Mouse (Mus musculus) liver, adult (tissue): ENCODE results near the gene Kif21a.

ENCODE experiments used
- GATA4 ChIP-seq: IDR thresholded peaks from 2 replicates; pipeline ENCODE4 v1.6.1; 2014; ENCODE audit warnings: mild to moderate bottlenecking, low read length; ENCODE audit not compliant: insufficient replicate concordance

Kif21a gene

DNA sequence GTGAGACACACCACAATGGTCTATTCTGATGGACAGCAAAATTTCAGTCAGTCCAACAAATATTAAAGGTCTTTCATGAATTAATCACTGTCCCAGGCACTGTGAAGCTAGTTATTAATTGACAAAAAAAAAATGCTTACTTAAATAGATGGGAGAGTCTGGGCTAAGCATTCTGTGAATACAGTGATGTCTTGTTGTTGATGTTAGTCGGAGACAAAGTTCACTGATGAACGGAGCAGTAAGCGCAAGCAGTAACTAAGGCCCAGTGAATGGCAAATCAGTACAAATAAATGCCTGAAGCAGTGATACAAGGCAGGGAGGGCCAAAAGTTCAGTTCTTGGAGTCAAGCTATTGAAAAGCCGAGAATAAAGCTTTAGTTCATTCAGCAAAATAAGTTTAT lies 15.7 kb downstream of the Kif21a start:
- no peak for TF ChIP-seq GATA4

DNA sequence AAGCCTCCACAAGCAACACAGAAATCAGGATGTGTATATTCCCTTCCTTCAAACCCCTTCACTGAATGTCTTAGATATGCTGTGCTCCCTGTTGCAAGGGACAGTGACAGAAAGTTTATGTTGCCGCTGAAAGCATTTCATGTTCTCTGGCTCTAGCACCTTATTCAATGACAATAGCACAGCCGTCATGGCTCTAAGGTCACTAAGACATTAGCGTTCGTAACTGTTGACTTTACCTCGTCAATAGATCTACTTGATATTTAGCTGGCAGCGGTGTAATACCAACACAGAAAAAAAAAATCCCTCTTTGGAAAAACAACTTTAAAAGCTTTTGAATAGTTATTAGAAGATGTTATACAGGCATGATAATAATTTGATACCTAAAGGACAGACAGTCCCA lies 16.2 kb downstream of the Kif21a start:
- TF ChIP-seq GATA4 = no peak

DNA sequence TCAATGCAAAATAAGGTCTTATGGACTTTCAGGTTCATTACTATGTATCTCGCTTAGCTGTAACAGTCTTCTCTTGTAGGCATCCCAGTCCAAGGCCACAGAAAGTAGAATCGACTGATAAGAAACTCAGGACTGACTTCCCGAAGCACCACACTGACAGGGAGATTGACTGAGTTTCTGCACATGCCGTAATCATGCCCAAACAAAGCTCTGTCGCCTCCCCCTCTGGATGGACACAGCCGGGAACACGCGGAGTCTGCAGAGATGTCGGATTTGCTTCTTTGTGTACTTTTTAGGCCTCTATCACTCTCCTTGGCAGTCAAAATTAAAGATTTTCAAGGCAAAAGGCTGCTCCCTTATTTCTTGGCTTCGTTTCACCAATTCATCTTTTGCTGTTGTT lies 20.8 kb downstream of the Kif21a start:
- no peak for TF ChIP-seq GATA4

- TF ChIP-seq GATA4 = no peak
These were observed 21.3 kb downstream of the Kif21a start for GRCm38 (mm10) chr15:91028494-91028893.

- no peak for TF ChIP-seq GATA4
These were observed 27.5 kb downstream of the Kif21a start for GRCm38 (mm10) chr15:91022276-91022675.

- TF ChIP-seq GATA4 = no peak
These were observed 30.9 kb downstream of the Kif21a start for GRCm38 (mm10) chr15:91018861-91019187.

DNA sequence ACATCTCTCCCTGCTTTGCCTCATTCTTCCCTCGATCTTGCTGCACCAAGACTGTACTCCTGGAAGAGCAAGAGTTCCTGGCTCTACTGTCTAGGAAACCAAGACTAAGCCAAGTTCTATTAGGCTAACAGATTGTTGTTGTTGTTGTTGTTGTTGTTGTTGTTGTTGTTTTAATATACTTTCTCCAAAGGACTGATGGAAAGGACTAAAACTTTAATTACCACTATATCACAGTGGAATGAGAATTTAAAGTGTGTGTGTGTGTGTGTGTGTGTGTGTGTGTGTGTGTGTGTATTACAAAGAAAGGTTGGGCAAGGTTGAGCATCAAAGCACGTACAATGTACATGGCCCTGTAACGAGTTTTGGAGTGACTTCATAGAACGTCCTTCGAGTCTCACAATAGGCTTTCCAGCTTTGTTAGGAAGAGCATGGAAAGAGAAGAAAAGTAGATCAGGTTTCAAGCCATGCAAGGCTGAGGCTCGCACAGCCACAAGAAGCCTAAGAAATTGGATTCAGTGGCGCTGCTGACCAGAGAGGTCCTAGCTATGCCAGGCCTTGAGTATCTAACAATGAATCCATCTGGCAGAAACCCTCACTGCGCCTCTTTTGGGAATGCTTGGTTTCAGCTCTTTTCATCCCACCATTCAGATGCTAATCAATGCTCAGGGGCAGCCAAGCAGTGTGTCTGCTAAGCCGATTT lies 31.4 kb downstream of the Kif21a start:
- no peak for TF ChIP-seq GATA4

DNA sequence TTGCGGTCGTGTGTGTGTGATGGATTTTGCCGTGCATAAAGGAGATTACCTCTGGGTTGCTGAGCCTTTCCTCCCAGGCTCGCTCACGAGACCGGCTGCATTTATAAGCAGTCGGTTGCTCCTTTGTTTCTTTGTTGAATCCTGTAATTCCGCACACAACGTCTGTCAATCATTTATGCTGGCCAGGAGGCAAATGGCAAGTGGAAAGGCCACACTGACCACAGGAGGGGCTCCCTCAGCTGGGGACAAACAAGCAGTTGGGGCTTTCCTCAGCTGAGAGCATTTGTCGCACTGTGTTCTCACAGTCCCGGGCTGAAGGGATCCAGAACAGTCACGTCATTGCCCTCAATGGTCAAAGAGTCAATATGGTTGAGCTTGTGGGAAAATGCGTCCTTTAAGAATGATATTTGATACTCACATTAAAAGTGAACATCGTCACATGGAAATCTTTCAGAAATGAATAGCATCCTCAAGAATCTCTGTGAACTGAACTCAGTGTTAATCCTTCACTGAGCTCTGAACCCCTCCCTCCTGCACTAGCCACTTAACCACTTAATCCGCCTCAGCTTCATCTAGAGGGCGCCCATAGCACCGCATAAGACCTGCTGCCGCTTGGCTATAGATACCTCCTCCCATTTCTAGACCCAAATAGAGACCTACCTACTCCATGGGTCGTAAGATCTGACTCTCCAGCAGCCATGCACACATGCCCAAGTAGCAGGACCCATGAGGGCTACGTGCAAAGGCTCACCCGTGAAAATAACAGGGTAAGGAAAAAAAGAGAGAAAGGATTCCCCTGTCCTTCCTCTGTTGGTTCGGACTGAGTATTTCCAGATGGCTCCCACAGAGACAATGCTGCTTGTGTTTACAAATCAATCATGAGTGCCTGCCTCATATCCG lies 32.2 kb downstream of the Kif21a start:
- TF ChIP-seq GATA4 = no peak

DNA sequence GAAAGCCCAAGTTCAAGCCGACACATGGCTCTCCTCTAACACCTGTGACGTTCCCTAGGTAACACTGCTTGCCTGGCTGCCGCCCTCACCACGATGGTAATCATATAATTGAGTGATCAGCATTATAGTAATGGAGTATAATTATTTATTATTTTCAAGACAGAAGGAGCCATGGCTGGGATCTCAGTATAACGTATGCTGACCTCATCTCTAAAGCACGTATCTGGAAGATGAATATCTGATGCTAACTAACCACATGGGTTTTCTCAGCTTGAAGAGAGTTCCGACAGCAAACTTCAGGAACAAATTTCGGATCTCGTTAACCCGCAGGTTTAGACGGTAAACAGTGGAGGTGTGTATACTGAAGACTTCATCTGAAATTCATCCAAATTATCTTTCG lies 33.4 kb downstream of the Kif21a start:
- no peak for TF ChIP-seq GATA4

GRCm38 (mm10) chr15:91012793-91013580 lies 36.8 kb downstream of the Kif21a start:
- no peak for TF ChIP-seq GATA4

DNA sequence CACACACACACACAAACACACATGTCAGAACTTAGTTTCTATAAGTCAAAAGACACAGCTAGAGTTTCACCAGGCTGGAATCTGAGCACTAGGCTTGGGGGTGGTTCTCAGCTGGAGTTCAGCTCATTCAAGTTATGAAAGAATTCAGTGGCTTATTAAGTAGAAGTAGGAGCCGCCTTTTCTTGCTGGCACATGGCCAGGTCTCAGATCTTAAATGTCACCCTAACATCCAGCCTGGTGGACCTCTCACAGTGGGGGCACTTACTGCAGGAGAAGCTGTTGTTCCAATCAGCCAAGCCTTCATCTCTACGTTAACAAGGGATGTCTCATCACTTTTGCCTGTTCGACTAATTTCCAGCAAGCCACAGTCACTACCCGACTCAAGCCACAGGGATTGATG lies 39.5 kb downstream of the Kif21a start:
- TF ChIP-seq GATA4 = no peak

- no peak for TF ChIP-seq GATA4
These were observed 42.5 kb downstream of the Kif21a start for GRCm38 (mm10) chr15:91007123-91007830.

GRCm38 (mm10) chr15:91004726-91005125 lies 45.0 kb downstream of the Kif21a start:
- no peak for TF ChIP-seq GATA4

GRCm38 (mm10) chr15:91001037-91001616 lies 48.6 kb downstream of the Kif21a start:
- no peak for TF ChIP-seq GATA4

DNA sequence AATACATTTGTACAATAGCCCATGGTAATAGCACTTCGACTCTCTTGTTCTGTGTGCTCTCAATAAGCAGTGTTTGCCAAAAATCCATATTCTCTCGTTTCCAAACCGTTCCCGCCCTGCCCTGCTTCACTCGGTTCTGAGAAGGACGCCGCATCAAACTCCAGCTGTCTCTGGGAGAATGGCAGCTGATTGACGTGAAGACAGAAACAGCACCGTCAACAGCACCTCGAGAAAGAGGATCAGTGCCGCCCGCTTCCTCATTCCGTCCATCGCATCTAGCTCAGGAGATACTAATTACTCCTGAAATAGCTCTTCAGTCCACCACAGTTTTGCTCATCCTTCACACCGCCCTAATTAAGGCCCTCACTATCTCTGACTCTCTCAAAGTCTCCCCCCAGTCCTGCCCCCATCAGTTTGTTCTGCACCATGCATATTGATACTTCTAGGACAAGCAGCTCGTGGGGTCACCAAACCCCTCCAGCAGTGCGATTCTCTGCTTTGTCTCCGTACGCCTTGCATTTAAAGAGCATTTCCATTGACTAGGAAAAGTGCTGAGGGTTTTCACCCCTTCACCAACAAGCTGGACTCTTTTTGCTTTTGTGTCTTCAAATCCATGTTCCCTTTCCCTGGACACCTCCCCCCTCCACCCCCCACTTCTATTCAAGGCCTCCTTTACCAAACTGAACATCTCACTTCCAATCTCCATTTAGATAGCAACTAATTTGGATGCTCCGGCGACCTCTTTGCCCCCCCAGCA lies 49.3 kb downstream of the Kif21a start:
- TF ChIP-seq GATA4 = no peak

DNA sequence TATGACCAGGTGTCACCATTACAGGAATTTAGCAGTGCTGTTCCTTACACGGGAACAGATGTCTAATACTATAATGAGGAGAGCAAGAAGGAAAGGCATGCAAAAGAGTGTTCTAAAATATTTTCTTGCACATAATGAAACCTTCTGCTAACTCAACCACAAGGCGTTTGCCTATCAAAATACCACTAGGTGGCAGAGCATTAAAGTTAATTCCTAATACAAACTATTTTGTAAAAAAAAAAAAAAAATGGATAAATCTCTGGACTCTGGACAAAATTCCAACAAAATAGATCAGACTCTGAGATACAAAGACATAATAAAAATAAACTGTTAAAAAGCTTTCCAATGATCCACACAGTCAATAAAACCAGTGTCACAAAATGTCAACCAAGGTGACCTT lies 56.9 kb downstream of the Kif21a start:
- TF ChIP-seq GATA4 = no peak
